Mouse (Mus musculus) cerebellum, adult 2 months (tissue): ENCODE data around the gene Tnp1. TPM values are rescaled to one million over a fixed set of nuclear protein-coding genes. Genes with fewer than 3 reads are reported as not detected.

Source experiments
- DNase-seq, 2 experiments: peaks; one replicate each; pipeline ENCODE4 v3.0.0; 2021
- H3K27ac ChIP-seq: fragments of 200-500 bp; 2 replicates; pipeline ENCODE4 v1.5.1; 2012; ENCODE audit warnings: low read length, control low read depth, inconsistent platforms; ENCODE audit not compliant: insufficient read depth
- H3K27me3 ChIP-seq: fragments of 200-500 bp; 2 replicates; pipeline ENCODE4 v1.6.1; 2012; ENCODE audit warnings: inconsistent platforms, mild to moderate bottlenecking, low read length, moderate library complexity; ENCODE audit not compliant: control insufficient read depth, insufficient read depth
- H3K4me1 ChIP-seq: fragments of 200-500 bp; 2 replicates; pipeline ENCODE4 v1.6.1; 2011; ENCODE audit warnings: low read length; ENCODE audit not compliant: control insufficient read depth, insufficient read depth
- H3K4me3 ChIP-seq: fragments of 200-500 bp; replicated peaks from 2 replicates; pipeline ENCODE3; 2011; ENCODE audit warnings: mild to moderate bottlenecking, low read depth, low read length, control low read depth; ENCODE audit not compliant: insufficient read depth
- CTCF ChIP-seq: fragments of 200-500 bp; IDR thresholded peaks from 2 replicates; pipeline ENCODE4 v1.5.1; 2011; ENCODE audit warnings: low read depth, mild to moderate bottlenecking, control low read depth, low read length, moderate library complexity, borderline replicate concordance; ENCODE audit not compliant: insufficient read depth
- POLR2A ChIP-seq: fragments of 200-500 bp; IDR thresholded peaks from 2 replicates; pipeline ENCODE4 v1.6.1; 2011; ENCODE audit warnings: low read length, control low read depth, borderline replicate concordance; ENCODE audit not compliant: insufficient read depth
- WGBS: fragments of 180-500 bp; shearing (Covaris S2); methylation state at CpG from one replicate; pipeline ENCODE4 v1.1.7; 2018; 5-methylcytosine and 5-hydroxymethylcytosine counted together
- polyA plus RNA-seq: library from polyadenylated mRNA; depleted of rRNA; stranded (reverse); fragments of >200 nt; gene quantifications from 2 replicates; pipeline ENCODE4 v1.2.3, GENCODE M21; 2012

Gene Tnp1
- polyA plus RNA-seq, 1 experiment: not detected

GRCm38 (mm10) chr1:73032491-73032890 is 16.8 kb upstream of the Tnp1 start:
- Histone ChIP-seq H3K27me3 (no peaks in the 10 kb centered on the region), H3K27ac (no peak overlapping the region), H3K4me1 (no peaks in the 10 kb centered on the region), H3K4me3 (no peak overlapping the region)
- TF ChIP-seq POLR2A: no peak
- TF ChIP-seq CTCF: no peak
- DNase-seq: no peak
- WGBS: 92% methylated on average over 5 of the region's 5 CpGs

GRCm38 (mm10) chr1:73028741-73029140 is 13.0 kb upstream of the Tnp1 start:
- H3K27ac ChIP-seq: no peak overlapping the region
- 65% methylated on average over 6 of the region's 6 CpGs for WGBS
- H3K4me1 ChIP-seq: no peaks in the 10 kb centered on the region
- TF ChIP-seq CTCF: no peak
- TF ChIP-seq POLR2A: no peak
- H3K27me3 ChIP-seq: no peaks in the 10 kb centered on the region
- DNase-seq: no peak
- no peak overlapping the region for H3K4me3 ChIP-seq

DNA sequence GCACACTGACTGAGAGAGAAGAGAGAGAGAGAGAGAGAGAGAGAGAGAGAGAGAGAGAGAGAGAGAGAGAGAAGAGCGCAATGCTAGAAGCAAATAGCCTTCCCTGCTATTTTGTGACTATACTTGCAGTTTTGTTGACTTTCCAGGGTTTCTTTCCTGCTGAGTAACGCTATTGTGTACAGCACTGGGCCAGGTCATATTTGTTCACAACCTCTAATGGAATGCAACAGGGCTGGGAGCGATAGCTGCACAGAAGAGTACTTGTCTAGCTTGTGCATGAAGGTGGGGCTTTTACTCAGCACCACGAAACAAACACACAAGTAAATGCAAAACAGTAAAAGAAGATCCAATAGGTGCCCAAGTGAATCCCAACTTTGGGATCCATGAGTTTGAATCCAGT is 11.7 kb upstream of the Tnp1 start:
- WGBS: 89% methylated on average over 4 of the region's 4 CpGs

GRCm38 (mm10) chr1:73026786-73027299 is 11.1 kb upstream of the Tnp1 start:
- no peaks in the 10 kb centered on the region for H3K4me1 ChIP-seq

More for the DNA sequence above, 11.7 kb upstream of the Tnp1 start:
- H3K4me3 ChIP-seq: no peak overlapping the region
- DNase-seq: no peak
- no peaks in the 10 kb centered on the region for H3K27me3 ChIP-seq
- H3K4me1 ChIP-seq: no peaks in the 10 kb centered on the region
- TF ChIP-seq POLR2A (no peak), CTCF (no peak)
- no peak overlapping the region for H3K27ac ChIP-seq

GRCm38 (mm10) chr1:73026157-73026556 is 10.4 kb upstream of the Tnp1 start:
- 93% methylated on average over 3 of the region's 3 CpGs for WGBS
- no peak overlapping the region for H3K27ac ChIP-seq
- TF ChIP-seq POLR2A (no peak), CTCF (no peak)
- no peak overlapping the region for H3K4me3 ChIP-seq
- no peaks in the 10 kb centered on the region for H3K27me3 ChIP-seq
- no peak for DNase-seq
- H3K4me1 ChIP-seq: no peaks in the 10 kb centered on the region

More at GRCm38 (mm10) chr1:73026786-73027299, 11.1 kb upstream of the Tnp1 start:
- no peaks in the 10 kb centered on the region for H3K27me3 ChIP-seq
- TF ChIP-seq POLR2A (no peak), CTCF (no peak)
- no peak for DNase-seq
- no peak overlapping the region for H3K27ac ChIP-seq
- H3K4me3 ChIP-seq: no peak overlapping the region
- 83% methylated on average over 5 of the region's 5 CpGs for WGBS

- TF ChIP-seq CTCF (no peak), POLR2A (no peak)
- Histone ChIP-seq H3K4me1 (no peaks in the 10 kb centered on the region), H3K27ac (no peak overlapping the region), H3K4me3 (no peak overlapping the region), H3K27me3 (no peaks in the 10 kb centered on the region)
- DNase-seq: no peak
- 94% methylated on average over 1 of the region's 1 CpGs for WGBS
Measured at GRCm38 (mm10) chr1:73006847-73007246, 8.9 kb downstream of the Tnp1 start.

DNA sequence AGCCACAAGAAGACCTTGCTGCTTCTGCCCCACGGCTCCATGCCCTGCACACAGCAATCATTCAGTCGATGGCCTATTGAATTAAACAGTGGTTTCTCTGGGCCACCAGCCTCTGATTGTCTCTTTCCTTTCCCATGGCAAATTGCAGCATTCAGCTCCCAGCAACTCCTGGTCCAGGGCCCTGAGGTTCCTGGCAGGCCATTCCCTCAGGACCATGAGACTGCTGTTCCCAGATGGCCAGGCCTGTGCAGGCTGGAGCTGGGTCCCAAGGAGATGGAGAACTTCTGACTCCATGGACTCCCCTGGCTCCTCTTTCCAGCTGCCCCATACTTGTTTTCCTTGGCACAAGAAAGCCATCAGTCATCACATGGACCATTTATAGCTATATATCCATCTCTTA is 10.8 kb downstream of the Tnp1 start:
- Histone ChIP-seq H3K27ac (no peak overlapping the region), H3K4me3 (no peak overlapping the region), H3K4me1 (no peaks in the 10 kb centered on the region), H3K27me3 (no peaks in the 10 kb centered on the region)
- peak in 1 of 2 experiments; percentile 19 for DNase-seq
- TF ChIP-seq POLR2A: no peak
- TF ChIP-seq CTCF: no peak
- WGBS: 70% methylated on average over 2 of the region's 2 CpGs

DNA sequence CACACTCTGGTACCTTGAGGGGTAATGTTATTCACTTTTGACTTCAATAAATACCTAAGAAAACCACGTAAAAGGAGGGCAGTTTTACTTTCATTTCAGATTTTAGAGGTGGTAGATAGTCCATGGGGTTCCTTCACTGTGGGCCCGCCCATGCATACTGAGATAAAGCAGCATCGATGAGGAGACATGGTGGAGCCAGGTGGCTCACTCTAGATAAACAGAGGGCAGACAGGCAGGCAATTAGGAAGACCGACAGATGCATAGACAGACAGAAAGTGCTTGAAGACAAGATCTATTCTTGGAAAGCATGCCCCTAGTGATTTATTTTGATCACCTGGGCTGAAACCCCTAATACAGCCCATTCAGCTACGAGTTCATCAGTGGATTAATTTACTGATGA is 13.1 kb downstream of the Tnp1 start:
- no peak overlapping the region for H3K27ac ChIP-seq
- no peak for TF ChIP-seq POLR2A
- DNase-seq: no peak
- 81% methylated on average over 5 of the region's 5 CpGs for WGBS
- H3K4me1 ChIP-seq: no peaks in the 10 kb centered on the region
- H3K27me3 ChIP-seq: no peaks in the 10 kb centered on the region
- H3K4me3 ChIP-seq: no peak overlapping the region
